Mouse (Mus musculus) limb, embryonic 13.5 days (tissue): ENCODE data around the gene Baiap2l2. TPM values are rescaled to one million over a fixed set of nuclear protein-coding genes. Genes with fewer than 3 reads are reported as not detected.

Experiments used
- polyA plus RNA-seq: library from polyadenylated mRNA; unstranded; fragments of >200 nt; fragmentation: Nextera tagmentation; extraction: Ambion mirVana; gene quantifications from 2 replicates; pipeline ENCODE4 v1.2.1, GENCODE M21; 2015

Gene Baiap2l2
- polyA plus RNA-seq, 1 experiment from 2014 or later, result 11.7 TPM

Other genes with a start within 250 kb of the Baiap2l2 start
- not detected in 2 replicates for gene Galr3, start 243.7 kb downstream of the Baiap2l2 start, polyA plus RNA-seq
- 51.9 and 52.8 TPM in 2 replicates for gene Ankrd54, start 222.6 kb downstream of the Baiap2l2 start, polyA plus RNA-seq
- 221 and 229 TPM in 2 replicates for gene Eif3l, start 210.4 kb downstream of the Baiap2l2 start, polyA plus RNA-seq
- gene Micall1, start 176.6 kb downstream of the Baiap2l2 start, polyA plus RNA-seq, result 8.9 and 10.6 TPM in 2 replicates
- 293 and 294 TPM in 2 replicates for gene Polr2f, start 144.5 kb downstream of the Baiap2l2 start, polyA plus RNA-seq
- 5.6 and 7.5 TPM in 2 replicates for gene 1700088E04Rik, start 144.3 kb downstream of the Baiap2l2 start, polyA plus RNA-seq
- 5.9 and 6.3 TPM in 2 replicates for gene Sox10, start 120.3 kb downstream of the Baiap2l2 start, polyA plus RNA-seq
- gene Pick1, start 56.4 kb downstream of the Baiap2l2 start, polyA plus RNA-seq, result 52.7 and 57.4 TPM in 2 replicates
- gene Gm49486, start 56.1 kb downstream of the Baiap2l2 start, polyA plus RNA-seq, result 1.3 and 1.4 TPM in 2 replicates
- 0.33 and 0.59 TPM in 2 replicates for gene Slc16a8, start 30.8 kb downstream of the Baiap2l2 start, polyA plus RNA-seq
- 11.7 and 12.7 TPM in 2 replicates for gene Pla2g6, start 42.9 kb upstream of the Baiap2l2 start, polyA plus RNA-seq
- gene Maff, start 61.1 kb upstream of the Baiap2l2 start, polyA plus RNA-seq, result 2.2 and 2.4 TPM in 2 replicates
- 70.8 and 77.6 TPM in 2 replicates for gene Tmem184b, start 118.0 kb upstream of the Baiap2l2 start, polyA plus RNA-seq
- 109 and 116 TPM in 2 replicates for gene Csnk1e, start 170.0 kb upstream of the Baiap2l2 start, polyA plus RNA-seq
- gene Kcnj4, start 219.7 kb upstream of the Baiap2l2 start, polyA plus RNA-seq, result not detected in 2 replicates
- 123 and 133 TPM in 2 replicates for gene Kdelr3, start 230.9 kb upstream of the Baiap2l2 start, polyA plus RNA-seq